Mouse (Mus musculus): ENCODE data around the gene Clec2l. TPM values are rescaled to one million over a fixed set of nuclear protein-coding genes. Genes with fewer than 3 reads are reported as not detected.

Gene Clec2l
- polyA plus RNA-seq, 1 experiment = not detected

GRCm38 (mm10) chr6:38690615-38691014 lies 27.7 kb downstream of the Clec2l start:
- Histone ChIP-seq H3K4me1 (ENCODE audit: control insufficient read depth, insufficient read depth, low read length) (peaks cover 2% of the 10 kb centered on the region; the same call in 1 of the 2 replicates), H3K27ac (ENCODE audit: insufficient read depth, low read depth, low read length) (no peak overlapping the region), H3K4me3 (ENCODE audit: insufficient read depth, low read length) (no peak overlapping the region)
- no peak for TF ChIP-seq POLR2A (IDR thresholded peaks at IDR 0.05; ENCODE audit: borderline replicate concordance, low read depth, low read length)
- TF ChIP-seq CTCF (IDR thresholded peaks at IDR 0.05; ENCODE audit: low read depth, low read length) = no peak

- Histone ChIP-seq H3K4me3 (ENCODE audit: insufficient read depth, low read length) (no peak overlapping the region), H3K4me1 (ENCODE audit: control insufficient read depth, insufficient read depth, low read length) (peaks cover 2% of the 10 kb centered on the region; the same call in 1 of the 2 replicates), H3K27ac (ENCODE audit: insufficient read depth, low read depth, low read length) (no peak overlapping the region)
- TF ChIP-seq POLR2A (IDR thresholded peaks at IDR 0.05; ENCODE audit: borderline replicate concordance, low read depth, low read length) (no peak), CTCF (IDR thresholded peaks at IDR 0.05; ENCODE audit: low read depth, low read length) (no peak)
Observed at GRCm38 (mm10) chr6:38691052-38691451, 28.2 kb downstream of the Clec2l start.

- H3K4me3 ChIP-seq (ENCODE audit: insufficient read depth, low read length) = no peak overlapping the region
- TF ChIP-seq CTCF (IDR thresholded peaks at IDR 0.05; ENCODE audit: low read depth, low read length) (no peak), POLR2A (IDR thresholded peaks at IDR 0.05; ENCODE audit: borderline replicate concordance, low read depth, low read length) (no peak)
- H3K4me1 ChIP-seq (ENCODE audit: control insufficient read depth, insufficient read depth, low read length) = peaks cover 2% of the 10 kb centered on the region; the same call in 1 of the 2 replicates
- no peak overlapping the region for H3K27ac ChIP-seq (ENCODE audit: insufficient read depth, low read depth, low read length)
Observed at GRCm38 (mm10) chr6:38692556-38692955, 29.7 kb downstream of the Clec2l start.

GRCm38 (mm10) chr6:38695380-38696054 lies 32.6 kb downstream of the Clec2l start:
- TF ChIP-seq CTCF (IDR thresholded peaks at IDR 0.05; ENCODE audit: low read depth, low read length) (peak; percentile 66), POLR2A (IDR thresholded peaks at IDR 0.05; ENCODE audit: borderline replicate concordance, low read depth, low read length) (no peak)
- Histone ChIP-seq H3K27ac (ENCODE audit: insufficient read depth, low read depth, low read length) (no peak overlapping the region), H3K4me1 (ENCODE audit: control insufficient read depth, insufficient read depth, low read length) (peaks cover 2% of the 10 kb centered on the region; the same call in 1 of the 2 replicates), H3K4me3 (ENCODE audit: insufficient read depth, low read length) (no peak overlapping the region)

GRCm38 (mm10) chr6:38696570-38696969 lies 33.7 kb downstream of the Clec2l start:
- Histone ChIP-seq H3K4me1 (ENCODE audit: control insufficient read depth, insufficient read depth, low read length) (peaks cover 6% of the 10 kb centered on the region; the same call in 1 of the 2 replicates), H3K4me3 (ENCODE audit: insufficient read depth, low read length) (no peak overlapping the region), H3K27ac (ENCODE audit: insufficient read depth, low read depth, low read length) (no peak overlapping the region)
- no peak for TF ChIP-seq CTCF (IDR thresholded peaks at IDR 0.05; ENCODE audit: low read depth, low read length)
- no peak for TF ChIP-seq POLR2A (IDR thresholded peaks at IDR 0.05; ENCODE audit: borderline replicate concordance, low read depth, low read length)

GRCm38 (mm10) chr6:38698233-38698889 lies 35.5 kb downstream of the Clec2l start:
- H3K4me3 ChIP-seq (ENCODE audit: insufficient read depth, low read length) = no peak overlapping the region

GRCm38 (mm10) chr6:38701421-38701820 lies 38.6 kb downstream of the Clec2l start:
- Histone ChIP-seq H3K4me3 (ENCODE audit: insufficient read depth, low read length) (no peak overlapping the region), H3K4me1 (ENCODE audit: control insufficient read depth, insufficient read depth, low read length) (peaks cover 26% of the 10 kb centered on the region), H3K27ac (ENCODE audit: insufficient read depth, low read depth, low read length) (no peak overlapping the region)
- no peak for TF ChIP-seq CTCF (IDR thresholded peaks at IDR 0.05; ENCODE audit: low read depth, low read length)
- TF ChIP-seq POLR2A (IDR thresholded peaks at IDR 0.05; ENCODE audit: borderline replicate concordance, low read depth, low read length) = no peak

More at GRCm38 (mm10) chr6:38698233-38698889, 35.5 kb downstream of the Clec2l start:
- peaks cover 6% of the 10 kb centered on the region; the same call in 1 of the 2 replicates for H3K4me1 ChIP-seq (ENCODE audit: control insufficient read depth, insufficient read depth, low read length)
- no peak overlapping the region for H3K27ac ChIP-seq (ENCODE audit: insufficient read depth, low read depth, low read length)
- TF ChIP-seq POLR2A (IDR thresholded peaks at IDR 0.05; ENCODE audit: borderline replicate concordance, low read depth, low read length) = no peak
- TF ChIP-seq CTCF (IDR thresholded peaks at IDR 0.05; ENCODE audit: low read depth, low read length) = no peak

GRCm38 (mm10) chr6:38702810-38703399 lies 40.0 kb downstream of the Clec2l start:
- TF ChIP-seq POLR2A (IDR thresholded peaks at IDR 0.05; ENCODE audit: borderline replicate concordance, low read depth, low read length) (no peak), CTCF (IDR thresholded peaks at IDR 0.05; ENCODE audit: low read depth, low read length) (no peak)

GRCm38 (mm10) chr6:38703526-38703925 lies 40.7 kb downstream of the Clec2l start:
- peaks cover 26% of the 10 kb centered on the region for H3K4me1 ChIP-seq (ENCODE audit: control insufficient read depth, insufficient read depth, low read length)
- no peak overlapping the region for H3K4me3 ChIP-seq (ENCODE audit: insufficient read depth, low read length)
- no peak overlapping the region for H3K27ac ChIP-seq (ENCODE audit: insufficient read depth, low read depth, low read length)
- TF ChIP-seq CTCF (IDR thresholded peaks at IDR 0.05; ENCODE audit: low read depth, low read length) = no peak
- TF ChIP-seq POLR2A (IDR thresholded peaks at IDR 0.05; ENCODE audit: borderline replicate concordance, low read depth, low read length) = no peak

More at GRCm38 (mm10) chr6:38702810-38703399, 40.0 kb downstream of the Clec2l start:
- H3K4me1 ChIP-seq (ENCODE audit: control insufficient read depth, insufficient read depth, low read length) = peaks cover 26% of the 10 kb centered on the region
- no peak overlapping the region for H3K27ac ChIP-seq (ENCODE audit: insufficient read depth, low read depth, low read length)
- no peak overlapping the region for H3K4me3 ChIP-seq (ENCODE audit: insufficient read depth, low read length)

All from bone marrow macrophage, adult 2 months (primary cell).